Mouse (Mus musculus): Measurements from ENCODE around the gene Tigd2. TPM values are rescaled to one million over a fixed set of nuclear protein-coding genes. Genes with fewer than 3 reads are reported as not detected.

Gene Tigd2
- polyA plus RNA-seq, 1 experiment from 2014 or later, result 13.4 TPM

GRCm38 (mm10) chr6:59207561-59207960, 1.1 kb upstream of the Tigd2 start:
- WGBS, result 90% methylated on average over 1 of the region's 1 CpGs

GRCm38 (mm10) chr6:59209299-59209707, 633 bp downstream of the Tigd2 start:
- peak; percentile 67 for ATAC-seq (ENCODE audit: low read depth)

More at GRCm38 (mm10) chr6:59207561-59207960, 1.1 kb upstream of the Tigd2 start:
- DNase-seq (ENCODE audit: low spot score) (no peak), ATAC-seq (ENCODE audit: low read depth) (no peak)
- Histone ChIP-seq H3K36me3 (ENCODE audit: control insufficient read depth, insufficient read depth, low read length) (0 out of 2 replicates have a peak, but pooled peaks cover 6% of the 10 kb centered on the region), H3K4me1 (ENCODE audit: control insufficient read depth, insufficient read depth, low read length) (0 out of 2 replicates have a peak, but pooled peaks cover 6% of the 10 kb centered on the region), H3K9me3 (ENCODE audit: control insufficient read depth, low read length) (no peaks in the 10 kb centered on the region), H3K27me3 (replicated peaks; ENCODE audit: control insufficient read depth, insufficient read depth, low read length) (no peaks in the 10 kb centered on the region), H3K4me3 (ENCODE audit: low read depth, low read length) (no peak overlapping the region), H3K4me2 (ENCODE audit: low read depth, low read length) (no peak overlapping the region), H3K27ac (replicated peaks; ENCODE audit: low read depth, low read length) (no peak overlapping the region), H3K9ac (ENCODE audit: low read depth, low read length) (no peak overlapping the region)

GRCm38 (mm10) chr6:59233191-59233590, 24.5 kb downstream of the Tigd2 start:
- no peak overlapping the region for H3K4me2 ChIP-seq (ENCODE audit: low read depth, low read length)
- H3K36me3 ChIP-seq (ENCODE audit: control insufficient read depth, insufficient read depth, low read length), result no peaks in the 10 kb centered on the region

More at GRCm38 (mm10) chr6:59209299-59209707, 633 bp downstream of the Tigd2 start:
- no peaks in the 10 kb centered on the region for H3K9me3 ChIP-seq (ENCODE audit: control insufficient read depth, low read length)
- 0 out of 2 replicates have a peak, but pooled peaks cover 6% of the 10 kb centered on the region for H3K36me3 ChIP-seq (ENCODE audit: control insufficient read depth, insufficient read depth, low read length)
- no peaks in the 10 kb centered on the region for H3K27me3 ChIP-seq (replicated peaks; ENCODE audit: control insufficient read depth, insufficient read depth, low read length)
- peak overlapping the region; percentile 83; the same call in 1 of the 2 replicates for H3K27ac ChIP-seq (replicated peaks; ENCODE audit: low read depth, low read length)
- peak overlapping the region; percentile 63 for H3K4me2 ChIP-seq (ENCODE audit: low read depth, low read length)
- peak overlapping the region; percentile 94 for H3K9ac ChIP-seq (ENCODE audit: low read depth, low read length)
- 36% methylated on average over 5 of the region's 5 CpGs for WGBS
- peak; percentile 47 for DNase-seq (ENCODE audit: low spot score)
- H3K4me1 ChIP-seq (ENCODE audit: control insufficient read depth, insufficient read depth, low read length), result 0 out of 2 replicates have a peak, but pooled peaks cover 6% of the 10 kb centered on the region
- H3K4me3 ChIP-seq (ENCODE audit: low read depth, low read length), result peak overlapping the region; percentile 91

GRCm38 (mm10) chr6:59233651-59234050, 25.0 kb downstream of the Tigd2 start:
- no peak overlapping the region for H3K27ac ChIP-seq (replicated peaks; ENCODE audit: low read depth, low read length)
- ATAC-seq (ENCODE audit: low read depth), result no peak
- no peaks in the 10 kb centered on the region for H3K9me3 ChIP-seq (ENCODE audit: control insufficient read depth, low read length)

More at GRCm38 (mm10) chr6:59233191-59233590, 24.5 kb downstream of the Tigd2 start:
- no peak overlapping the region for H3K4me3 ChIP-seq (ENCODE audit: low read depth, low read length)
- H3K27ac ChIP-seq (replicated peaks; ENCODE audit: low read depth, low read length), result no peak overlapping the region
- no peak for DNase-seq (ENCODE audit: low spot score)
- no peaks in the 10 kb centered on the region for H3K27me3 ChIP-seq (replicated peaks; ENCODE audit: control insufficient read depth, insufficient read depth, low read length)
- H3K9ac ChIP-seq (ENCODE audit: low read depth, low read length), result no peak overlapping the region
- ATAC-seq (ENCODE audit: low read depth), result no peak
- H3K9me3 ChIP-seq (ENCODE audit: control insufficient read depth, low read length), result no peaks in the 10 kb centered on the region
- no peaks in the 10 kb centered on the region for H3K4me1 ChIP-seq (ENCODE audit: control insufficient read depth, insufficient read depth, low read length)

GRCm38 (mm10) chr6:59249675-59250074, 41.0 kb downstream of the Tigd2 start:
- Histone ChIP-seq H3K27ac (replicated peaks; ENCODE audit: low read depth, low read length) (no peak overlapping the region), H3K4me2 (ENCODE audit: low read depth, low read length) (no peak overlapping the region), H3K9me3 (ENCODE audit: control insufficient read depth, low read length) (no peaks in the 10 kb centered on the region), H3K4me3 (ENCODE audit: low read depth, low read length) (no peak overlapping the region), H3K9ac (ENCODE audit: low read depth, low read length) (no peak overlapping the region), H3K4me1 (ENCODE audit: control insufficient read depth, insufficient read depth, low read length) (no peaks in the 10 kb centered on the region), H3K27me3 (replicated peaks; ENCODE audit: control insufficient read depth, insufficient read depth, low read length) (no peaks in the 10 kb centered on the region), H3K36me3 (ENCODE audit: control insufficient read depth, insufficient read depth, low read length) (no peaks in the 10 kb centered on the region)
- ATAC-seq (ENCODE audit: low read depth) (no peak), DNase-seq (ENCODE audit: low spot score) (peak; percentile 66)
- WGBS, result 24% methylated on average over 2 of the region's 2 CpGs

More at GRCm38 (mm10) chr6:59233651-59234050, 25.0 kb downstream of the Tigd2 start:
- H3K4me2 ChIP-seq (ENCODE audit: low read depth, low read length), result no peak overlapping the region
- no peak overlapping the region for H3K4me3 ChIP-seq (ENCODE audit: low read depth, low read length)
- H3K36me3 ChIP-seq (ENCODE audit: control insufficient read depth, insufficient read depth, low read length), result no peaks in the 10 kb centered on the region
- no peak overlapping the region for H3K9ac ChIP-seq (ENCODE audit: low read depth, low read length)
- H3K27me3 ChIP-seq (replicated peaks; ENCODE audit: control insufficient read depth, insufficient read depth, low read length), result no peaks in the 10 kb centered on the region
- H3K4me1 ChIP-seq (ENCODE audit: control insufficient read depth, insufficient read depth, low read length), result no peaks in the 10 kb centered on the region
- DNase-seq (ENCODE audit: low spot score), result no peak

GRCm38 (mm10) chr6:59250536-59250935, 41.9 kb downstream of the Tigd2 start:
- H3K4me1 ChIP-seq (ENCODE audit: control insufficient read depth, insufficient read depth, low read length), result no peaks in the 10 kb centered on the region
- H3K27me3 ChIP-seq (replicated peaks; ENCODE audit: control insufficient read depth, insufficient read depth, low read length), result no peaks in the 10 kb centered on the region
- no peak overlapping the region for H3K9ac ChIP-seq (ENCODE audit: low read depth, low read length)
- no peaks in the 10 kb centered on the region for H3K9me3 ChIP-seq (ENCODE audit: control insufficient read depth, low read length)
- no peak overlapping the region for H3K27ac ChIP-seq (replicated peaks; ENCODE audit: low read depth, low read length)
- no peak for DNase-seq (ENCODE audit: low spot score)
- no peak for ATAC-seq (ENCODE audit: low read depth)
- H3K36me3 ChIP-seq (ENCODE audit: control insufficient read depth, insufficient read depth, low read length), result no peaks in the 10 kb centered on the region
- H3K4me2 ChIP-seq (ENCODE audit: low read depth, low read length), result no peak overlapping the region
- H3K4me3 ChIP-seq (ENCODE audit: low read depth, low read length), result no peak overlapping the region

- no peak overlapping the region for H3K4me3 ChIP-seq (ENCODE audit: low read depth, low read length)
- no peaks in the 10 kb centered on the region for H3K4me1 ChIP-seq (ENCODE audit: control insufficient read depth, insufficient read depth, low read length)
- H3K9me3 ChIP-seq (ENCODE audit: control insufficient read depth, low read length), result no peaks in the 10 kb centered on the region
- H3K4me2 ChIP-seq (ENCODE audit: low read depth, low read length), result no peak overlapping the region
- peak; percentile 23 for DNase-seq (ENCODE audit: low spot score)
- H3K36me3 ChIP-seq (ENCODE audit: control insufficient read depth, insufficient read depth, low read length), result no peaks in the 10 kb centered on the region
- H3K9ac ChIP-seq (ENCODE audit: low read depth, low read length), result no peak overlapping the region
- no peak overlapping the region for H3K27ac ChIP-seq (replicated peaks; ENCODE audit: low read depth, low read length)
- no peak for ATAC-seq (ENCODE audit: low read depth)
- no peaks in the 10 kb centered on the region for H3K27me3 ChIP-seq (replicated peaks; ENCODE audit: control insufficient read depth, insufficient read depth, low read length)
- WGBS, result 84% methylated on average over 1 of the region's 1 CpGs
Observed at GRCm38 (mm10) chr6:59255909-59256308, 47.2 kb downstream of the Tigd2 start.

Other genes with a start within 250 kb of the Tigd2 start
- 8.2 and 10.1 TPM in 2 replicates for gene Fam13a, start 184.3 kb upstream of the Tigd2 start, polyA plus RNA-seq (2014; fragmentation: Nextera tagmentation; extraction: Ambion mirVana)
- gene Gprin3, start 217.4 kb downstream of the Tigd2 start, polyA plus RNA-seq (2014; fragmentation: Nextera tagmentation; extraction: Ambion mirVana), result 2.1 and 2.4 TPM in 2 replicates